Mouse (Mus musculus): Measurements from ENCODE around the gene Cars. TPM values are rescaled to one million over a fixed set of nuclear protein-coding genes. Genes with fewer than 3 reads are reported as not detected.

Cars gene
- polyA plus RNA-seq, 1 experiment from 2014 or later, result 34.7 TPM

GRCm38 (mm10) chr7:143628540-143628939 lies 28.6 kb upstream of the Cars start, which contains the start of gene Tnfrsf26:
Gene Tnfrsf26 (minus strand): TSS chr7:143628722.
- H3K4me3 ChIP-seq (replicated peaks; ENCODE audit: low read depth, low read length), result no peak within 1 kb of the TSS
- no peak within 1 kb of the TSS for H3K27ac ChIP-seq
- H3K9ac ChIP-seq (ENCODE audit: low read depth, low read length), result no peak within 1 kb of the TSS
- H3K9me3 ChIP-seq (replicated peaks; ENCODE audit: low read length), result no peaks in the 10 kb centered on the region
- no peak for TF ChIP-seq CTCF (IDR thresholded peaks at IDR 0.05; ENCODE audit: low read depth)
- ATAC-seq (replicated peaks; ENCODE audit: low FRiP score, low read depth) (no peak), DNase-seq (ENCODE audit: low spot score) (no peak)
- H3K27me3 ChIP-seq (ENCODE audit: insufficient read depth, low read length), result no peaks in the 10 kb centered on the region
- H3K4me1 ChIP-seq (replicated peaks; ENCODE audit: insufficient read depth, low read length), result no peaks in the 10 kb centered on the region
- H3K36me3 ChIP-seq (ENCODE audit: insufficient read depth, low read length), result no peaks in the 10 kb centered on the region
- WGBS, result 91% methylated on average over 1 of the region's 1 CpGs
- no peak within 1 kb of the TSS for H3K4me2 ChIP-seq (ENCODE audit: low read length)

GRCm38 (mm10) chr7:143627555-143628286 lies 27.8 kb upstream of the Cars start:
- Histone ChIP-seq H3K9ac (ENCODE audit: low read depth, low read length) (no peak overlapping the region), H3K9me3 (replicated peaks; ENCODE audit: low read length) (no peaks in the 10 kb centered on the region), H3K27ac (no peak overlapping the region), H3K36me3 (ENCODE audit: insufficient read depth, low read length) (no peaks in the 10 kb centered on the region), H3K4me3 (replicated peaks; ENCODE audit: low read depth, low read length) (no peak overlapping the region), H3K4me2 (ENCODE audit: low read length) (no peak overlapping the region), H3K4me1 (replicated peaks; ENCODE audit: insufficient read depth, low read length) (no peaks in the 10 kb centered on the region), H3K27me3 (ENCODE audit: insufficient read depth, low read length) (no peaks in the 10 kb centered on the region)
- TF ChIP-seq CTCF (IDR thresholded peaks at IDR 0.05; ENCODE audit: low read depth), result no peak
- ATAC-seq (replicated peaks; ENCODE audit: low FRiP score, low read depth), result no peak
- 49% methylated on average over 10 of the region's 10 CpGs for WGBS
- no peak for DNase-seq (ENCODE audit: low spot score)

- Histone ChIP-seq H3K36me3 (ENCODE audit: insufficient read depth, low read length) (no peaks in the 10 kb centered on the region), H3K4me2 (ENCODE audit: low read length) (no peak overlapping the region), H3K4me3 (replicated peaks; ENCODE audit: low read depth, low read length) (no peak overlapping the region), H3K27me3 (ENCODE audit: insufficient read depth, low read length) (no peaks in the 10 kb centered on the region), H3K9ac (ENCODE audit: low read depth, low read length) (no peak overlapping the region), H3K9me3 (replicated peaks; ENCODE audit: low read length) (no peaks in the 10 kb centered on the region), H3K4me1 (replicated peaks; ENCODE audit: insufficient read depth, low read length) (no peaks in the 10 kb centered on the region), H3K27ac (no peak overlapping the region)
- ATAC-seq (replicated peaks; ENCODE audit: low FRiP score, low read depth), result no peak
- TF ChIP-seq CTCF (IDR thresholded peaks at IDR 0.05; ENCODE audit: low read depth), result no peak
- 61% methylated on average over 2 of the region's 2 CpGs for WGBS
- no peak for DNase-seq (ENCODE audit: low spot score)
Observed at GRCm38 (mm10) chr7:143626178-143626577, 26.3 kb upstream of the Cars start.

- Histone ChIP-seq H3K4me3 (replicated peaks; ENCODE audit: low read depth, low read length) (no peak overlapping the region), H3K36me3 (ENCODE audit: insufficient read depth, low read length) (no peaks in the 10 kb centered on the region), H3K9ac (ENCODE audit: low read depth, low read length) (no peak overlapping the region), H3K27me3 (ENCODE audit: insufficient read depth, low read length) (no peaks in the 10 kb centered on the region), H3K27ac (no peak overlapping the region), H3K4me1 (replicated peaks; ENCODE audit: insufficient read depth, low read length) (no peaks in the 10 kb centered on the region), H3K4me2 (ENCODE audit: low read length) (no peak overlapping the region), H3K9me3 (replicated peaks; ENCODE audit: low read length) (no peaks in the 10 kb centered on the region)
- ATAC-seq (replicated peaks; ENCODE audit: low FRiP score, low read depth), result no peak
- WGBS, result 60% methylated on average over 5 of the region's 5 CpGs
- no peak for TF ChIP-seq CTCF (IDR thresholded peaks at IDR 0.05; ENCODE audit: low read depth)
- no peak for DNase-seq (ENCODE audit: low spot score)
Observed at GRCm38 (mm10) chr7:143625151-143625550, 25.3 kb upstream of the Cars start.

- no peak for TF ChIP-seq CTCF (IDR thresholded peaks at IDR 0.05; ENCODE audit: low read depth)
- no peaks in the 10 kb centered on the region for H3K36me3 ChIP-seq (ENCODE audit: insufficient read depth, low read length)
- no peak overlapping the region for H3K9ac ChIP-seq (ENCODE audit: low read depth, low read length)
- H3K27ac ChIP-seq, result no peak overlapping the region
- H3K4me3 ChIP-seq (replicated peaks; ENCODE audit: low read depth, low read length), result no peak overlapping the region
- H3K4me2 ChIP-seq (ENCODE audit: low read length), result no peak overlapping the region
- DNase-seq (ENCODE audit: low spot score) (no peak), ATAC-seq (replicated peaks; ENCODE audit: low FRiP score, low read depth) (no peak)
- 79% methylated on average over 3 of the region's 3 CpGs for WGBS
- no peaks in the 10 kb centered on the region for H3K9me3 ChIP-seq (replicated peaks; ENCODE audit: low read length)
- no peaks in the 10 kb centered on the region for H3K27me3 ChIP-seq (ENCODE audit: insufficient read depth, low read length)
- no peaks in the 10 kb centered on the region for H3K4me1 ChIP-seq (replicated peaks; ENCODE audit: insufficient read depth, low read length)
Observed at GRCm38 (mm10) chr7:143624561-143624960, 24.7 kb upstream of the Cars start.

- 50% methylated on average over 1 of the region's 1 CpGs for WGBS
- Histone ChIP-seq H3K9ac (ENCODE audit: low read depth, low read length) (no peak overlapping the region), H3K4me3 (replicated peaks; ENCODE audit: low read depth, low read length) (no peak overlapping the region), H3K4me2 (ENCODE audit: low read length) (no peak overlapping the region), H3K27me3 (ENCODE audit: insufficient read depth, low read length) (no peaks in the 10 kb centered on the region), H3K9me3 (replicated peaks; ENCODE audit: low read length) (no peaks in the 10 kb centered on the region), H3K36me3 (ENCODE audit: insufficient read depth, low read length) (no peaks in the 10 kb centered on the region), H3K4me1 (replicated peaks; ENCODE audit: insufficient read depth, low read length) (no peaks in the 10 kb centered on the region), H3K27ac (no peak overlapping the region)
- TF ChIP-seq CTCF (IDR thresholded peaks at IDR 0.05; ENCODE audit: low read depth), result no peak
- no peak for DNase-seq (ENCODE audit: low spot score)
- ATAC-seq (replicated peaks; ENCODE audit: low FRiP score, low read depth), result no peak
Observed at GRCm38 (mm10) chr7:143620951-143621350, 21.1 kb upstream of the Cars start.
